Mouse (Mus musculus) kidney, postnatal 0 days (tissue): ENCODE measurements around the gene Arpc2. TPM values are rescaled to one million over a fixed set of nuclear protein-coding genes. Genes with fewer than 3 reads are reported as not detected.

Source experiments
- ATAC-seq: fragments of 200-750 bp; cut with Nextera tagmentation; replicated peaks from 2 replicates; pipeline ENCODE4 v1.8.0; 2017; ENCODE audit warnings: low read depth, moderate number of reproducible peaks, moderate TSS enrichment, moderate library complexity; ENCODE audit not compliant: low FRiP score
- DNase-seq: peaks from one replicate; pipeline ENCODE4 v3.0.0-alpha.2; 2016; ENCODE audit warnings: low spot score
- H3K27ac ChIP-seq: fragments of 300-500 bp; sonication (generic); 2 replicates; pipeline ENCODE4 v1.5.1; 2014; ENCODE audit warnings: mild to moderate bottlenecking
- H3K27me3 ChIP-seq: fragments of 300-500 bp; sonication (generic); 2 replicates; pipeline ENCODE4 v1.6.1; 2014; ENCODE audit warnings: low read length, mixed read lengths; ENCODE audit not compliant: insufficient read depth
- H3K36me3 ChIP-seq: fragments of 300-500 bp; sonication (generic); 2 replicates; pipeline ENCODE4 v1.6.1; 2014; ENCODE audit warnings: low read length, mixed read lengths; ENCODE audit not compliant: insufficient read depth
- H3K4me1 ChIP-seq: fragments of 300-500 bp; sonication (generic); replicated peaks from 2 replicates; pipeline ENCODE4 v1.6.1; 2014; ENCODE audit warnings: antibody characterized with exemption, low read length, mixed read lengths; ENCODE audit not compliant: insufficient read depth
- H3K4me2 ChIP-seq: fragments of 300-500 bp; sonication (generic); 2 replicates; pipeline ENCODE4 v1.6.1; 2014; ENCODE audit warnings: mild to moderate bottlenecking, low read length, moderate library complexity, mixed read lengths
- H3K4me3 ChIP-seq: fragments of 300-500 bp; sonication (generic); replicated peaks from 2 replicates; pipeline ENCODE4 v1.5.1; 2014; ENCODE audit warnings: low read depth, low read length
- H3K9ac ChIP-seq: fragments of 300-500 bp; sonication (generic); 2 replicates; pipeline ENCODE4 v1.6.1; 2014; ENCODE audit warnings: low read depth, low read length
- H3K9me3 ChIP-seq: fragments of 300-500 bp; sonication (generic); replicated peaks from 2 replicates; pipeline ENCODE4 v1.6.1; 2016; ENCODE audit warnings: low read length, inconsistent platforms, mixed read lengths
- CTCF ChIP-seq: IDR thresholded peaks from 2 replicates; pipeline ENCODE4 v1.5.1; 2016; ENCODE audit warnings: antibody characterized with exemption, low read depth, mild to moderate bottlenecking, moderate library complexity
- WGBS: fragments of 180-500 bp; shearing (Covaris S2); extraction: QIAGEN DNeasy Blood & Tissue Kit; methylation state at CpG from one replicate; pipeline ENCODE4 v1.1.7; 2014; 5-methylcytosine and 5-hydroxymethylcytosine counted together
- polyA plus RNA-seq: library from polyadenylated mRNA; unstranded; fragments of >200 nt; fragmentation: Nextera tagmentation; extraction: Ambion mirVana; gene quantifications from 2 replicates; pipeline ENCODE4 v1.2.1, GENCODE M21; 2015

Gene Arpc2
- polyA plus RNA-seq, 1 experiment from 2014 or later = 487 TPM

DNA sequence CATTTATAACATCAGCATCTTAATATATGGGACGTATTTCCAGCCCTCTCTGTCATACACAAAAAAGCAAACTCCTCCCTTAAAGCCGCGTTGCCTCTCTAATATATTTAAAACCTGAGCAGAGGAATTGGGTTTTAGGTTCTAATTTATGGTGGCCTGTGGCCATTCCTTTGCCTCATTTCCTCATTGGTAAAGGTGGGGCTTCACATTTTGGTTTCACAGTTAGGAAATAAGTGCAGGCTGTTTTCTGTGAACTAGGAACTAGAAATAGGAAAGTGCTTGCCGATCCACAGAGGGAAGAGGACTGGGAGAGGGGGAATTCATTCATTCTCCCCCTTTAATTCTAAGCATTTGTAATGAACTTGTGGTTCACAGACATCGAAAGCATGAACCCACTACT is 1.8 kb downstream of the Arpc2 start:
- peak overlapping the region; percentile 96 for H3K9ac ChIP-seq
- WGBS = 16% methylated on average over 5 of the region's 5 CpGs
- peak overlapping the region; percentile 94; the same call in 1 of the 2 replicates for H3K27ac ChIP-seq
- DNase-seq (no peak), ATAC-seq (no peak)
- H3K36me3 ChIP-seq = no peaks in the 10 kb centered on the region
- peak overlapping the region; percentile 96 for H3K4me3 ChIP-seq
- TF ChIP-seq CTCF = no peak
- H3K4me2 ChIP-seq = peak overlapping the region; percentile 60
- no peaks in the 10 kb centered on the region for H3K27me3 ChIP-seq
- peaks cover 37% of the 10 kb centered on the region for H3K4me1 ChIP-seq
- no peaks in the 10 kb centered on the region for H3K9me3 ChIP-seq

DNA sequence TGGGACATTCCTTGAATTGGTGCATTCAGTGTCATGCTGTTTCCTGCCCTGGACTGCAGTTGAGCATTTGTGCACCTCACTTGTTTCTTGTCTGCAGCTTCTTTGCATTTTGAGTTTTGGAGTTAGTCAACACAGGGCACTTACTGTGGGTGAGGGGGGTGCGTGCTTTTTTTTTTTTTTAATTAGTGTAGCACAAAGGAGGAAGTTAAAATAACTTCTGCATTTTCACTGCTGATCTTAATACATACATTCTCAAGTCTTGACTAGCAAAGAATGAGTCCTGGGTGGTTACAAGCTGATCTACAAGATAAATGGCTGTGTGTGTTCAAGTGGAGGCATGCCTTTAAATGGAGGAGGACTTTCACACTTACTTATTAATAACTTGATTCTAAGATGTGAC is 2.3 kb downstream of the Arpc2 start:
- Histone ChIP-seq H3K4me2 (peak overlapping the region; percentile 60), H3K9ac (peak overlapping the region; percentile 96; the same call in 1 of the 2 replicates), H3K36me3 (no peaks in the 10 kb centered on the region), H3K9me3 (no peaks in the 10 kb centered on the region), H3K4me1 (peaks cover 37% of the 10 kb centered on the region), H3K4me3 (peak overlapping the region; percentile 96), H3K27ac (no peak overlapping the region), H3K27me3 (no peaks in the 10 kb centered on the region)
- WGBS = 54% methylated on average over 1 of the region's 1 CpGs
- DNase-seq = no peak
- no peak for ATAC-seq
- no peak for TF ChIP-seq CTCF

GRCm38 (mm10) chr1:74239162-74239561 is 3.3 kb downstream of the Arpc2 start:
- Histone ChIP-seq H3K4me2 (peak overlapping the region; percentile 60), H3K9me3 (no peaks in the 10 kb centered on the region), H3K9ac (no peak overlapping the region), H3K4me3 (no peak overlapping the region), H3K27ac (0 out of 2 replicates have a peak overlapping the region, but pooled peaks have one; percentile 3), H3K4me1 (peaks cover 37% of the 10 kb centered on the region), H3K36me3 (no peaks in the 10 kb centered on the region), H3K27me3 (no peaks in the 10 kb centered on the region)
- ATAC-seq (no peak), DNase-seq (no peak)
- TF ChIP-seq CTCF = no peak
- WGBS = 61% methylated on average over 7 of the region's 7 CpGs

DNA sequence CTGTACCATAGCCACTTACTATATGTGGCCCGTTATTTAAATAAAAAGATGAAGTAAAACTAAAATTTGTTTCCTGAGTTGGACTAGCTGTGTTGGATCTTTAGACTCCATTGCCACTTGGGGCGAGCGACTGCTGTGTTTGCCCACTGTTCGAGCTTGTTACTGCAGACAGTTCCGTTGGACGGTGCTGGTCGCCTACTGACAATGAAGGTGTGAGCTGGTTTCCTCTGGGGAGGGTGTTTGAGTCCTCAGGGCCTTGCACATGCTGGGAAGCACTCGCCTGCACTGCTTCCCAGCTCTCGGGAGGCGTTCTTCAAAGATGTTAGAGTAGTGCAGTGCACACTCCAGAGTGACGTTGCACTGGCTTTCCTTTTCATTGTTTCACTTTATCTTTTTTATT is 3.7 kb downstream of the Arpc2 start:
- Histone ChIP-seq H3K4me3 (no peak overlapping the region), H3K4me1 (peaks cover 37% of the 10 kb centered on the region), H3K4me2 (peak overlapping the region; percentile 60), H3K27ac (0 out of 2 replicates have a peak overlapping the region, but pooled peaks have one; percentile 3), H3K9me3 (no peaks in the 10 kb centered on the region), H3K9ac (no peak overlapping the region), H3K36me3 (no peaks in the 10 kb centered on the region), H3K27me3 (no peaks in the 10 kb centered on the region)
- no peak for TF ChIP-seq CTCF
- no peak for DNase-seq
- no peak for ATAC-seq
- WGBS = 48% methylated on average over 11 of the region's 11 CpGs

DNA sequence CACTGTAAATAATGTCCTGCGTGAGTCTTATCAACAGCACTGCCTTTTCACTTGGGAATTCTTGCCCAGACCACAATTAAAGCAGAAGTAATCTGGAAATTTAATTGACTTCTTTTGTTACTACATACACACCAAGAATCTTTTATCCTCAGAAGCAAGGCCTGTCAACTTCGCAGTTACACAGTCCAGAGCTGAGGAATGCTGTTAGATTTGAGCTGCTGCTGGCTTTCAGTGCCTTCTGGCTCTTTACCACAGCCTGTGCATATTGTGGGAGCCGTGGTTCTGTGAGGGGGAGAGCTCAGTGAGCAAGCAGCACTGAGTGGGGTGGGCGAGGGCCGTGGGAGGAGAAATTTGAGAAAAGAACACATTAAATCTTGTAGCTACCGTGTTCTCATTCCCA is 4.4 kb downstream of the Arpc2 start:
- no peak for ATAC-seq
- H3K4me2 ChIP-seq = 0 out of 2 replicates have a peak overlapping the region, but pooled peaks have one; percentile 2
- no peak overlapping the region for H3K9ac ChIP-seq
- peak; percentile 71 for DNase-seq
- no peak for TF ChIP-seq CTCF
- no peak overlapping the region for H3K4me3 ChIP-seq
- WGBS = 11% methylated on average over 6 of the region's 6 CpGs
- H3K27ac ChIP-seq = 0 out of 2 replicates have a peak overlapping the region, but pooled peaks have one; percentile 27
- no peaks in the 10 kb centered on the region for H3K27me3 ChIP-seq
- H3K9me3 ChIP-seq = no peaks in the 10 kb centered on the region
- H3K4me1 ChIP-seq = peaks cover 37% of the 10 kb centered on the region
- H3K36me3 ChIP-seq = no peaks in the 10 kb centered on the region

GRCm38 (mm10) chr1:74240832-74241231 is 4.9 kb downstream of the Arpc2 start:
- H3K9ac ChIP-seq = peak overlapping the region; percentile 8; the same call in 1 of the 2 replicates
- H3K36me3 ChIP-seq = no peaks in the 10 kb centered on the region
- H3K27me3 ChIP-seq = no peaks in the 10 kb centered on the region
- TF ChIP-seq CTCF = no peak
- 0 out of 2 replicates have a peak overlapping the region, but pooled peaks have one; percentile 19 for H3K27ac ChIP-seq
- WGBS = 42% methylated on average over 4 of the region's 4 CpGs
- ATAC-seq = no peak
- H3K4me2 ChIP-seq = 0 out of 2 replicates have a peak overlapping the region, but pooled peaks have one; percentile 2
- H3K4me1 ChIP-seq = peaks cover 37% of the 10 kb centered on the region
- DNase-seq = peak; percentile 50
- no peaks in the 10 kb centered on the region for H3K9me3 ChIP-seq
- H3K4me3 ChIP-seq = no peak overlapping the region

GRCm38 (mm10) chr1:74245525-74245924 is 9.6 kb downstream of the Arpc2 start:
- TF ChIP-seq CTCF = no peak
- H3K27me3 ChIP-seq = no peaks in the 10 kb centered on the region
- H3K4me3 ChIP-seq = no peak overlapping the region
- H3K36me3 ChIP-seq = 0 out of 2 replicates have a peak, but pooled peaks cover 10% of the 10 kb centered on the region
- no peak overlapping the region for H3K4me2 ChIP-seq
- H3K9me3 ChIP-seq = no peaks in the 10 kb centered on the region
- peaks cover 27% of the 10 kb centered on the region for H3K4me1 ChIP-seq
- ATAC-seq = no peak
- WGBS = 57% methylated on average over 2 of the region's 2 CpGs
- DNase-seq = no peak
- no peak overlapping the region for H3K27ac ChIP-seq
- H3K9ac ChIP-seq = no peak overlapping the region
